Mouse (Mus musculus) frontal cortex, postnatal 10 days (tissue): ENCODE results near the gene Gm21973.

ENCODE experiments used
- DNase-seq, 2 experiments: peaks; one replicate each; pipeline ENCODE4 v3.0.0; 2022; ENCODE audit warnings: low spot score in 2 of 2, mixed read lengths in 1 of 2

Gene Gm21973

GRCm38 (mm10) chr15:10325080-10325479 is at the start of gene Gm21973:
Gene Gm21973, plus strand, starts transcription at chr15:10325380.
- no peak for DNase-seq

GRCm38 (mm10) chr15:10276386-10276785 is 48.8 kb upstream of the Gm21973 start:
- no peak for DNase-seq

GRCm38 (mm10) chr15:10277461-10277860 is 47.7 kb upstream of the Gm21973 start:
- no peak for DNase-seq

GRCm38 (mm10) chr15:10281546-10281945 is 43.6 kb upstream of the Gm21973 start:
- DNase-seq = no peak

- no peak for DNase-seq
Observed at GRCm38 (mm10) chr15:10283661-10284060, 41.5 kb upstream of the Gm21973 start.

GRCm38 (mm10) chr15:10296570-10296969 is 28.6 kb upstream of the Gm21973 start:
- no peak for DNase-seq

- no peak for DNase-seq
Observed at GRCm38 (mm10) chr15:10298058-10298457, 27.1 kb upstream of the Gm21973 start.

- DNase-seq = no peak
Observed at GRCm38 (mm10) chr15:10299467-10299866, 25.7 kb upstream of the Gm21973 start.

- no peak for DNase-seq
Observed at GRCm38 (mm10) chr15:10306461-10306860, 18.7 kb upstream of the Gm21973 start.

- no peak for DNase-seq
Observed at GRCm38 (mm10) chr15:10311826-10312225, 13.4 kb upstream of the Gm21973 start.

GRCm38 (mm10) chr15:10313522-10314455 is 11.4 kb upstream of the Gm21973 start:
- DNase-seq = peak; percentile 8 to 52

GRCm38 (mm10) chr15:10330626-10331025 is 5.4 kb downstream of the Gm21973 start:
- no peak for DNase-seq

- no peak for DNase-seq
Observed at GRCm38 (mm10) chr15:10332566-10332965, 7.4 kb downstream of the Gm21973 start.

GRCm38 (mm10) chr15:10338606-10339005 is 13.4 kb downstream of the Gm21973 start:
- no peak for DNase-seq

GRCm38 (mm10) chr15:10347044-10347443 is 21.9 kb downstream of the Gm21973 start:
- DNase-seq = no peak

- DNase-seq = no peak
Observed at GRCm38 (mm10) chr15:10358039-10358948, 33.1 kb downstream of the Gm21973 start, which contains the start of gene Agxt2. Gene Agxt2, plus strand, starts transcription at chr15:10358532.

GRCm38 (mm10) chr15:10366331-10366730 is 41.2 kb downstream of the Gm21973 start:
- no peak for DNase-seq

GRCm38 (mm10) chr15:10375404-10375803 is 50.2 kb downstream of the Gm21973 start:
- DNase-seq = no peak

- no peak for DNase-seq
Observed at GRCm38 (mm10) chr15:10378338-10378959, 53.3 kb downstream of the Gm21973 start.

- DNase-seq = no peak
Observed at GRCm38 (mm10) chr15:10379757-10380458, 54.7 kb downstream of the Gm21973 start.

- no peak for DNase-seq
Observed at GRCm38 (mm10) chr15:10387263-10387662, 62.1 kb downstream of the Gm21973 start.
